Mouse (Mus musculus) limb, embryonic 14.5 days (tissue): ENCODE results near the gene Klk12. TPM values are rescaled to one million over a fixed set of nuclear protein-coding genes. Genes with fewer than 3 reads are reported as not detected.

Experiments
- ATAC-seq: fragments of 200-750 bp; cut with Nextera tagmentation; 2 replicates; pipeline ENCODE4 v1.8.0; 2017; ENCODE audit warnings: low read depth, moderate number of reproducible peaks, moderate TSS enrichment; ENCODE audit not compliant: low FRiP score
- DNase-seq: peaks from one replicate; pipeline ENCODE4 v3.0.0-alpha.2; 2015; ENCODE audit warnings: low spot score
- H3K27ac ChIP-seq: fragments of 300-500 bp; sonication (generic); replicated peaks from 2 replicates; pipeline ENCODE4 v1.5.1; 2014; ENCODE audit warnings: low read depth, mild to moderate bottlenecking, low read length, moderate library complexity, mixed read lengths
- H3K27me3 ChIP-seq: fragments of 300-500 bp; sonication (generic); 2 replicates; pipeline ENCODE4 v1.6.1; 2014; ENCODE audit warnings: low read length, mixed read lengths; ENCODE audit not compliant: control insufficient read depth, insufficient read depth
- H3K36me3 ChIP-seq: fragments of 300-500 bp; sonication (generic); 2 replicates; pipeline ENCODE4 v1.6.1; 2014; ENCODE audit warnings: mild to moderate bottlenecking, low read length, moderate library complexity, mixed read lengths; ENCODE audit not compliant: control insufficient read depth, insufficient read depth
- H3K4me1 ChIP-seq: fragments of 300-500 bp; sonication (generic); 2 replicates; pipeline ENCODE4 v1.6.1; 2014; ENCODE audit warnings: antibody characterized with exemption, low read length, mixed read lengths; ENCODE audit not compliant: control insufficient read depth, insufficient read depth
- H3K4me2 ChIP-seq: fragments of 300-500 bp; sonication (generic); replicated peaks from 2 replicates; pipeline ENCODE4 v1.6.1; 2014; ENCODE audit warnings: low read depth, mild to moderate bottlenecking, low read length, moderate library complexity; ENCODE audit not compliant: severe bottlenecking
- H3K4me3 ChIP-seq: fragments of 300-500 bp; sonication (generic); replicated peaks from 2 replicates; pipeline ENCODE4 v1.5.1; 2014; ENCODE audit warnings: low read length
- H3K9ac ChIP-seq: fragments of 300-500 bp; sonication (generic); 2 replicates; pipeline ENCODE4 v1.6.1; 2014; ENCODE audit warnings: mild to moderate bottlenecking, low read depth, low read length, moderate library complexity; ENCODE audit not compliant: severe bottlenecking
- H3K9me3 ChIP-seq: fragments of 300-500 bp; sonication (generic); 2 replicates; pipeline ENCODE4 v1.6.1; 2016; ENCODE audit warnings: low read length; ENCODE audit not compliant: control insufficient read depth
- POLR2A ChIP-seq: fragments of 200-500 bp; IDR thresholded peaks from 2 replicates; pipeline ENCODE4 v1.8.0; 2012; ENCODE audit warnings: inconsistent platforms, mild to moderate bottlenecking, moderate library complexity, borderline replicate concordance; ENCODE audit not compliant: insufficient read depth, insufficient read length; ENCODE audit errors: extremely low read depth
- WGBS: fragments of 180-500 bp; shearing (Covaris S2); extraction: QIAGEN DNeasy Blood & Tissue Kit; methylation state at CpG from one replicate; pipeline ENCODE4 v1.1.7; 2014; 5-methylcytosine and 5-hydroxymethylcytosine counted together
- polyA plus RNA-seq, 2 experiments: library from polyadenylated mRNA; depleted of rRNA in 1 of 2; stranded (reverse) in 1 of 2; unstranded in 1 of 2; fragments of >200 nt; fragmentation: Nextera tagmentation in 1 of 2; extraction: Ambion mirVana in 1 of 2; gene quantifications; 2 replicates each; pipeline versions ENCODE4 v1.2.1 to v1.2.3; 2012 to 2014

Klk12 gene
- polyA plus RNA-seq (2012; rRNA removed) (not detected in 2 replicates), polyA plus RNA-seq (2014; fragmentation: Nextera tagmentation; extraction: Ambion mirVana) (not detected in 2 replicates)

DNA sequence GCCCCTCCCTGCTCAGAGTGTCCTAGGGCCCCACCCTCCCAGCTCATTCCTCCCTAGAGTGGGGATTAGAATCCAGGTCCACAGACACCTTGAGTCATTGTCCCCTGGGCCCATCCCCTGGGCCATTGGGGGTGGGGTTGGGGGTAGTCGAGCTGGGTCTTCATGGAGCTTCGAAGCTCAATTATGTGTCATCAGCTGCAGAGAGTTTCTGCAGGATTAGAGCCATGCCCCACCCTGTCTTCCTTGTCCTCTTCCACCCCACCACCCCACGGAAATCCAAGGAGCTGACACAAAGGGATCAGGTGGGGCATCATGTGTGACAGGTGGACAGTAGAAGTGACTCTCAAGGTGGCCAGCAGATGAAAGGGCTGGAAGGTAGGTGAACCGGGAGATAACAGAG is at the start of gene Klk12:
Klk12 (plus strand) TSS at position 301 of the 400 bp plus-strand sequence.
- no peaks in the 10 kb centered on the region for H3K9me3 ChIP-seq
- H3K27ac ChIP-seq = no peak within 1 kb of the TSS
- H3K4me3 ChIP-seq = no peak within 1 kb of the TSS
- H3K4me1 ChIP-seq = no peaks in the 10 kb centered on the region
- no peak within 1 kb of the TSS for H3K4me2 ChIP-seq
- 79% methylated on average over 4 of the region's 4 CpGs for WGBS
- no peaks in the 10 kb centered on the region for H3K36me3 ChIP-seq
- DNase-seq = no peak
- ATAC-seq = no peak
- no peak within 1 kb of the TSS for H3K9ac ChIP-seq
- H3K27me3 ChIP-seq = no peaks in the 10 kb centered on the region
- TF ChIP-seq POLR2A = no peak

DNA sequence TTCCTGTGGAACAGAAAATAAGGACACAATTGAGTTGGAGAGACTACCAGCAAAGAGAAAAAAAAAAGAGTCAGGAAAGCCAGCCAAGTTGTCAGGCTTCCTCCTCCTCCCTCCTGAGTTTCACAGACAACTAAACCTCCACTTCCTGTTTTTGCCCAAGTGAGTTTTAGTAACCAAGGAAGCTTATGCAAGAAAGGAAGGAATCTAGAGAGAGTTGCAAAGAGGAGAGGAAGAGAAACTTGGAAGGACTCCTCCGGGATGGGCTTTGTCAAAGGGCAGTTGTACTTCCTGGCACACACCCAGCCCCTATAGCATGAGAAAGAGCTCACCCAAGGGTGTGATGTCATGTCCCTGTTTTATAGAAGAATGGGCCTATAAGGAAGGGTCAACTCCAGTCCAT is 20.9 kb upstream of the Klk12 start:
- DNase-seq (no peak), ATAC-seq (no peak)
- no peak overlapping the region for H3K4me3 ChIP-seq
- H3K4me1 ChIP-seq = no peaks in the 10 kb centered on the region
- H3K36me3 ChIP-seq = no peaks in the 10 kb centered on the region
- 58% methylated on average over 1 of the region's 1 CpGs for WGBS
- no peak overlapping the region for H3K27ac ChIP-seq
- no peak overlapping the region for H3K9ac ChIP-seq
- TF ChIP-seq POLR2A = no peak
- no peaks in the 10 kb centered on the region for H3K27me3 ChIP-seq
- no peaks in the 10 kb centered on the region for H3K9me3 ChIP-seq
- H3K4me2 ChIP-seq = no peak overlapping the region

DNA sequence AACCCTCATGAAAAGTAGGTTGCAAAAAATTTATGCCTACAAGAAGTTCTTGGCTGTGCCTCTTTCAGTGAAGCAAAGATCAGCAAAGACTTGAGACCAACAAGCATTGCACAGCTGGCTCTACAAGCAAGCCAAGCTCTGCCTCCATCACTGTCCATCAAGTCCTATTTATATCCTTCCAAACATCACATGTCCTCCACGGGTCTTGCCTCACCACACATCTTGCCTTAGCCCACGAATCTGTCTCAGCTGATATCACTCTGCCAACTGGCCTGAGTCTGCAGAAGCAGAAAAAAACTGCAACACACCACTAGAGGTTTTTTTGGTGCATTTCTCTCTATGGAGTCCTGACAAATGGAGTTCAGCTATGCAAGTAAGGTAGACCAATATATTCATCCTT is 15.9 kb upstream of the Klk12 start:
- Histone ChIP-seq H3K4me2 (no peak overlapping the region), H3K27ac (no peak overlapping the region), H3K4me1 (no peaks in the 10 kb centered on the region), H3K4me3 (no peak overlapping the region), H3K36me3 (no peaks in the 10 kb centered on the region), H3K9ac (no peak overlapping the region), H3K27me3 (no peaks in the 10 kb centered on the region), H3K9me3 (no peaks in the 10 kb centered on the region)
- WGBS = 65% methylated on average over 2 of the region's 2 CpGs
- ATAC-seq (no peak), DNase-seq (no peak)
- TF ChIP-seq POLR2A = no peak

DNA sequence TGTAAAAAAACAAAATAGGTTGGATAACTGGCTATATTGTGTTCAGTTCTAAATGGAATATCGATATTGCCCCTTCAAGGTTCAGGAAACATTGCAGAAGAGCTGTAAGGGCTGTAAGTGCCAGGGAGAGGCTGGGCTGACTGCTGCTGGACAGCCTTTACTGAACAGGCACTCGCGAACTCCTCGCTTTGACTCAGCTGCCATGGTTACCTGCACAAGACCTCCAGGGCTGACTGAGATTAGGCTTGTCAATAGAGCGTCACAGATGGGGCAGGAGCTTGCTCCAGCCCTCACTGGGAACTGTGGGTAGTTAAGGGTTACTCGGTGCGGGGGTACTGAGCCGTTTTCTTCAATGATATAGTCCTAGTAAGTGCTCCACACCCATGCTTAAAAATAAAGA is 2.2 kb upstream of the Klk12 start:
- H3K27me3 ChIP-seq = no peaks in the 10 kb centered on the region
- H3K9ac ChIP-seq = no peak overlapping the region
- no peaks in the 10 kb centered on the region for H3K4me1 ChIP-seq
- no peak overlapping the region for H3K4me3 ChIP-seq
- 52% methylated on average over 8 of the region's 8 CpGs for WGBS
- no peak for DNase-seq
- no peak for ATAC-seq
- no peak overlapping the region for H3K27ac ChIP-seq
- no peak for TF ChIP-seq POLR2A
- no peak overlapping the region for H3K4me2 ChIP-seq
- no peaks in the 10 kb centered on the region for H3K9me3 ChIP-seq
- H3K36me3 ChIP-seq = no peaks in the 10 kb centered on the region

DNA sequence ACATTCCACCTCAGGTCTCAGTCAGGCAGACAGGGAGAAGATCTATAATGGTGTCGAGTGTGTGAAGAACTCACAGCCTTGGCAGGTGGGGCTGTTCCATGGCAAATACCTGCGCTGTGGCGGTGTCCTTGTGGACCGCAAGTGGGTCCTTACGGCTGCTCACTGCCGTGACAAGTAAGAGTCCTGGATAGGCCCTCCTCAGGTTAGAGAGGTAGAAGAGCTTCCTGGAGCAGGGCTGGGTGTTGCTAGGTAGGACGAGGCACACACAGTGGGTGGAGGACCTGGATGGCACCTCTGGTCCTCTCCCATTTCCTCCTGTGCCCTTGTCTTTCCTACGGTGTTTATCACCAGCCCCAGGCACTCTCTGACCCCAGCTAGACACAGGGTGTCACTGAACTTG is 939 bp downstream of the Klk12 start:
- WGBS = 83% methylated on average over 8 of the region's 8 CpGs
- no peak overlapping the region for H3K27ac ChIP-seq
- no peak overlapping the region for H3K4me3 ChIP-seq
- no peaks in the 10 kb centered on the region for H3K9me3 ChIP-seq
- no peak for DNase-seq
- H3K4me2 ChIP-seq = no peak overlapping the region
- TF ChIP-seq POLR2A = no peak
- no peak for ATAC-seq
- H3K9ac ChIP-seq = no peak overlapping the region
- no peaks in the 10 kb centered on the region for H3K4me1 ChIP-seq
- H3K36me3 ChIP-seq = no peaks in the 10 kb centered on the region
- H3K27me3 ChIP-seq = no peaks in the 10 kb centered on the region

DNA sequence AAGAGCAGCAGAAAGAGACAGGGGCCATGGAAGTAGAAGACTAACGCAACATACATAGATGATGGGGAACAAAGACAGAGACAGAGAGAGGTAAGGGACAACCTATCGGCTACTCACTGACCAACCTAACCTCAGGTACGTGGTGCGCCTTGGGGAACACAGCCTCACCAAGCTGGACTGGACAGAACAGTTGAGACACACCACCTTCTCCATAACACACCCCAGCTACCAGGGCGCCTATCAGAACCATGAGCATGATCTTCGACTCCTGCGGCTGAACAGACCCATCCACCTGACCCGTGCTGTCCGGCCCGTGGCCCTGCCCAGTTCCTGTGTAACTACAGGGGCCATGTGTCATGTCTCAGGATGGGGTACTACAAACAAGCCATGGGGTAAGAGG is 2.0 kb downstream of the Klk12 start:
- TF ChIP-seq POLR2A = no peak
- Histone ChIP-seq H3K27ac (no peak overlapping the region), H3K4me1 (no peaks in the 10 kb centered on the region), H3K9ac (no peak overlapping the region), H3K4me2 (no peak overlapping the region), H3K27me3 (no peaks in the 10 kb centered on the region), H3K9me3 (no peaks in the 10 kb centered on the region), H3K4me3 (no peak overlapping the region), H3K36me3 (no peaks in the 10 kb centered on the region)
- WGBS = 93% methylated on average over 10 of the region's 10 CpGs
- DNase-seq (no peak), ATAC-seq (no peak)
